Mouse (Mus musculus) Patski (cell line): ENCODE results near the gene Ppp5c. TPM values are rescaled to one million over a fixed set of nuclear protein-coding genes. Genes with fewer than 3 reads are reported as not detected.

Experiments
- ATAC-seq: fragments of 100-300 bp; one replicate; pipeline ENCODE4 v1.8.0; 2021
- CTCF ChIA-PET: fragments of 350-600 bp; sonication (Branson Sonifier 250); formaldehyde crosslinking; loops from one replicate; lab custom pipeline; 2022; ENCODE audit warnings: inconsistent platforms; lab: Charles Lee
- POLR2A ChIA-PET: fragments of 350-600 bp; sonication (Branson Sonifier 250); formaldehyde crosslinking; loops from one replicate; lab custom pipeline; 2022; ENCODE audit warnings: antibody characterized with exemption, inconsistent platforms; lab: Charles Lee
- DNase-seq: peaks from one replicate; pipeline ENCODE4 v3.0.0-alpha.2; 2011; ENCODE audit warnings: low read depth, low spot score
- H3K27me3 ChIP-seq: fragments of 371-371 bp; one replicate; pipeline ENCODE4 v1.5.1; 2021
- CTCF ChIP-seq: fragments of 100-300 bp; IDR thresholded peaks from one replicate; pipeline ENCODE4 v1.5.1; 2021
- in situ Hi-C: fragments of 300-500 bp; cut with MboI; formaldehyde crosslinking; loops from 3 replicates; pipeline ENCODE4 v1.11.1; 2018; ENCODE audit warnings: low pct_unique_long_range_greater_than_20kb, mixed read lengths
- polyA plus RNA-seq: library from polyadenylated mRNA; unstranded; gene quantifications from one replicate; pipeline ENCODE4 v1.2.3, GENCODE M21; 2021

Gene Ppp5c
- polyA plus RNA-seq, 1 experiment from 2014 or later, result 106 TPM

DNA sequence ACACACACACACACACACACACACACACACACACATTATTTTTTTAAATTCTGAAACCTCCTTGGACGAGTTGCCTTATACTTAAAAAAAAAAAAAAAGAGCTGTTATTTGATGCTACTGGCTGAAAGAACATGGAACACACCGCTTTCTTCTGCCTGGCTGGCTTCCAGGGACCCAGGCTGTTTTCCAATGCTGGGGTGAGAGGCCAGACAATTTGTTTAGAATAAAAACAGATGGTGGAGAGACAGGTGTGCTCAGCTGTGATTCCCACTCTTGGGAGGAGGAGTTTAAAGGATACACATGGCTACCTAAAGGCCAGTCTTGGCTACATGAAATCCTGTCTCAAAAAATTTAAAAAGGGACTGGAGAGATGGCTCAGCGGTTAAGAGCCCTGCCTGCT is 39.3 kb downstream of the Ppp5c start:
- peaks cover 8% of the 10 kb centered on the region for H3K27me3 ChIP-seq
- ATAC-seq, result no peak
- POLR2A ChIA-PET, result no interaction called here
- DNase-seq, result no peak
- CTCF ChIA-PET, result no interaction called here
- TF ChIP-seq CTCF, result no peak
- in situ Hi-C loops, result no loop called here

- TF ChIP-seq CTCF, result no peak
- POLR2A ChIA-PET, result no interaction called here
- CTCF ChIA-PET, result no interaction called here
- in situ Hi-C loops, result no loop called here
- H3K27me3 ChIP-seq, result peaks cover 15% of the 10 kb centered on the region
- no peak for ATAC-seq
- DNase-seq, result no peak
These were observed 40.1 kb downstream of the Ppp5c start for GRCm38 (mm10) chr7:16987541-16988149.

GRCm38 (mm10) chr7:16982859-16983568 is 44.7 kb downstream of the Ppp5c start, which contains the start of gene Gm42372:
Gene Gm42372 (plus strand): TSS chr7:16983086.
- no peak for TF ChIP-seq CTCF
- POLR2A ChIA-PET, result no interaction called here
- in situ Hi-C loops, result no loop called here

GRCm38 (mm10) chr7:16980348-16980747 is 47.4 kb downstream of the Ppp5c start:
- peaks cover 18% of the 10 kb centered on the region for H3K27me3 ChIP-seq
- POLR2A ChIA-PET, result no interaction called here
- in situ Hi-C loops, result no loop called here
- DNase-seq, result no peak
- CTCF ChIA-PET, result interaction anchor here (1.3 kb wide), 1 partner anchor 47 kb away, joined by 3 read pairs; no protein-coding TSS in a partner anchor
- no peak for TF ChIP-seq CTCF
- no peak for ATAC-seq

More at GRCm38 (mm10) chr7:16982859-16983568, 44.7 kb downstream of the Ppp5c start, which contains the start of gene Gm42372:
- DNase-seq (no peak), ATAC-seq (no peak)
- H3K27me3 ChIP-seq, result peaks cover 13% of the 10 kb centered on the region
- CTCF ChIA-PET, result no interaction called here

DNA sequence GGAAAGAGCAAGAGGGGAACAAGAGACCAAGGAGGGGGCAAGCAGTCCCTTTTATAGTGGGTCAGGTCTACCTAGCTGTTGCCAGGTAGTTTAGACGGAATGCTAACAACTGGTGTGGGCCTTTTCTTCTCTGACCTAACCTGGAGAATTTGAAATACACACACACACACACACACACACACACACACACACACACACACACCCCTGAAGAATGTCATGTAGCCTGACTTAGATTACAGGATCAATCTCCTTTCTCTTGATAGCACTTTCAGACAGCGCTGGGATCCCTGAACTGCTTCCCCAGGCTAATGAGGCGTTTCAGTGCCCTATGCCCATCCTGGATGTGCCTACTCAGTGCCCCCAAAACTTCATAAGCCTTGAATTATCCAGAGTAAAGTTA is 49.1 kb downstream of the Ppp5c start:
- DNase-seq, result no peak
- H3K27me3 ChIP-seq, result peaks cover 14% of the 10 kb centered on the region
- no peak for TF ChIP-seq CTCF
- in situ Hi-C loops, result no loop called here
- ChIA-PET POLR2A (no interaction called here), CTCF (no interaction called here)
- no peak for ATAC-seq

DNA sequence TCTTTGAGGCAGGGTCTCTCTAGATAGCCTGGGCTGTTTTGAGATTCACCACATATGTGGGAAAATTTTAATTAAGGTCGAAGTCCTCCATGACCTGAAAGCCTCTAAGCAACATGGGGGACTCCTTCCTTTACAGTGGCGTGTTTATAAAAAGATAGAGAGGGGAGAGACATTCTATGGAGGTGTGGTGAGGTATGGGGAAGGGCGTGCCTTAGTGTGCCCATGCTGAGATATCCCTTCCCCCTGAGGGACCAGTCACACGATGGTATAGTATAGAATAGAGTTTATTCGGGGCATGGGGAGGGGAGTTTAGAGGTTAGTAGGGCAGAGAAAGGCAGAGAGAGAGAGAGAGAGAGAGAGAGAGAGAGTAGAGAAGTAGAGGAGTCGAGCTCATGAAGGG is 49.6 kb downstream of the Ppp5c start:
- no peak for TF ChIP-seq CTCF
- CTCF ChIA-PET, result no interaction called here
- ATAC-seq, result no peak
- no peak for DNase-seq
- peaks cover 12% of the 10 kb centered on the region for H3K27me3 ChIP-seq
- in situ Hi-C loops, result no loop called here
- POLR2A ChIA-PET, result no interaction called here

DNA sequence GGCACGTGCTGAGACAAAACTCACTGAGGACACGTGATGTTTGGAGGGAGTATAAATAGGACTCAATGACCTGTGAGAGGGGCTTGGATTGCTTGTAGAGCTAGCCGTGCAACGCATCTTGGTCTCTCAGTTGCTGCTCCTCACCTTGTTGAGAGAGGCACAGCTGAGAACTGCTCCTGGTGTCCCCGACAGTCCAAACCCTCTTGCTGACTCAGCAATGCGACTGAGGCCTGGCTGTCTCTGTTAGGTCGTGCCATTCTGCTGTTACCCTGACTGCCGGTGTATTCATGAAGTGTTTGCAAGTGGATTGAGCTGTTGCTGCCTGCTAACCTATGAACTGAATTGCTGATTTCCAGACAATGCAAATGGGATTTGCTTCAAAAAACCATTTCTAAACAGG is 51.4 kb downstream of the Ppp5c start:
- ChIA-PET CTCF (no interaction called here), POLR2A (interaction anchor here (0.7 kb wide), 1 partner anchor 42 kb away, joined by 4 read pairs; no protein-coding TSS in a partner anchor)
- no peak for TF ChIP-seq CTCF
- H3K27me3 ChIP-seq, result peaks cover 7% of the 10 kb centered on the region
- in situ Hi-C loops, result no loop called here
- DNase-seq, result no peak
- no peak for ATAC-seq

DNA sequence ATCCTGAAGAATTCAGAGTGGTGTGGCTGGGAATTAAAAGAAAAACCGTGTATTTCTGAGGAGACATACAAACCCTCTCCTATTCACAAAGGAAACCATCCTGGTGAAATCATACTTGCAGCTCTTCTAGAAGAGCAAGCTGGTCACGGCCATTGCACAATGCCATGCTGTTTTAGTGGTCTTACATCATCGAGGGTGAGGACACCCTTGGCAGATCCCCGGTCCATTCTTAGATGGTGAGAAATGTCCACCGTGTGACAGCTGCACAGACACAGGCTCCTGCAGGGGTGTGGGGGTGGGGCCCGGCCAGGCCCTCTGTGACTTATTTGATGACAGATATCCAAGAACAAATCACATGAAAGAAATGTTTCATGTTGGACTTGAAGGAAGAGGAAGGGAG is 53.7 kb downstream of the Ppp5c start:
- no peak for DNase-seq
- POLR2A ChIA-PET, result no interaction called here
- H3K27me3 ChIP-seq, result peaks cover 7% of the 10 kb centered on the region
- CTCF ChIA-PET, result interaction anchor here (0.8 to 3.0 kb wide), 5 partner anchors 10 to 100 kb away, joined by 3 to 10 read pairs (median 4); partner anchors contain the start of gene Psg16
- no peak for TF ChIP-seq CTCF
- no peak for ATAC-seq
- in situ Hi-C loops, result no loop called here

GRCm38 (mm10) chr7:16971160-16971559 is 56.6 kb downstream of the Ppp5c start:
- ATAC-seq (no peak), DNase-seq (no peak)
- CTCF ChIA-PET, result no interaction called here
- TF ChIP-seq CTCF, result no peak
- peaks cover 3% of the 10 kb centered on the region for H3K27me3 ChIP-seq
- POLR2A ChIA-PET, result no interaction called here
- in situ Hi-C loops, result no loop called here

DNA sequence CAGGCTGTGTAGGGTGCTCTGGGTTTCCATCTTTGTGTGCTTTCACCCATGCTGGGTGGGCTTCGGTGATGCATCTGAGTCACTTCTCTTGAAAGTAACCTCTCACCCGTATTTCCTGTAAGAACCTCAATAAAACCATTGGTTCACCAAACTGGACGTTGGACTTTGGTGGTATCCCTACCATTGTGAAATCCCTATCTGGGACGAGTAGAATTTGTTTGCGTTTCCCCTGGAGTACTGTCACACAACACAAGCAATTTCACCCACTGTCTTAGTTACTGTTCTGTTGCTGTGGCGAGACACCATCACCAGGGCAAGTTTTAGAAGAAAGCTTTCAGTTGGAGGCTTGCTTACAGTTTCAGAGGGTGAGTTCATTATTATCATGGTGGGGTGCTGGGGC is 59.3 kb downstream of the Ppp5c start:
- POLR2A ChIA-PET, result interaction anchor here (1.0 kb wide), 1 partner anchor 16 kb away, joined by 4 read pairs; no protein-coding TSS in a partner anchor
- in situ Hi-C loops, result no loop called here
- CTCF ChIA-PET, result no interaction called here
- DNase-seq (no peak), ATAC-seq (no peak)
- TF ChIP-seq CTCF, result no peak
- H3K27me3 ChIP-seq, result peaks cover 3% of the 10 kb centered on the region

- CTCF ChIA-PET, result interaction anchor here (1.2 to 1.3 kb wide), 2 partner anchors 29 to 105 kb away, joined by 3 read pairs; no protein-coding TSS in a partner anchor
- POLR2A ChIA-PET, result no interaction called here
- H3K27me3 ChIP-seq, result peaks cover 26% of the 10 kb centered on the region
- ATAC-seq, result no peak
- in situ Hi-C loops, result no loop called here
- no peak for TF ChIP-seq CTCF
- no peak for DNase-seq
These were observed 66.0 kb downstream of the Ppp5c start for GRCm38 (mm10) chr7:16961678-16962077.
